Mouse (Mus musculus) megakaryocyte, embryonic 14.5 days (primary cell): ENCODE data around the gene 2010109A12Rik.

Experiments used
- FLI1 ChIP-seq: IDR thresholded peaks from 2 replicates; pipeline ENCODE4 v1.6.1; 2012; ENCODE audit warnings: low read length, inconsistent platforms, mixed read lengths
- GATA1 ChIP-seq: IDR thresholded peaks from 3 replicates; pipeline ENCODE4 v1.6.1; 2012; ENCODE audit warnings: mixed read lengths, low read length, inconsistent platforms, borderline replicate concordance

DNA sequence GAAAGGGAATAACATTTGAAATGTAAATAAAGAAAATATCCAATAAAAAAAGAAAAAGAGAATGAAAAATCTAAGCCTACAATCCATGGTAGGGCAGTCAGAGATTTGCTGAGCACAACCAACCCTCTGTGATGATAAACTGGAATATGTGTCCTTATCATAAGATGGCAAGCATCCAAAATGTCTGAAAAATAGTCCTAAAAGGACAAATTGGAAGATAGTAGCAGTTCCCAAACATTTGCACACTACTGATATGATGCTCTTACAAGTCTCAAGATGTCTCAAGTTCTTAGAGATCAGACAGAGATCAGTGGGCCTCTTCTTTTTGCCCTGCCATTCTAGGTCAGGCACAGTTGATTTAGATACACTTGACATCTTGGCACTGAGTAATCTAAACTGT, 53.0 kb downstream of the 2010109A12Rik start:
- TF ChIP-seq FLI1 (no peak), GATA1 (no peak)
